Mouse (Mus musculus) forebrain, embryonic 16.5 days (tissue): ENCODE measurements around the gene Impg2. TPM values are rescaled to one million over a fixed set of nuclear protein-coding genes. Genes with fewer than 3 reads are reported as not detected.
A peak's percentile ranks its signal among the peaks of the same experiment; 100 is the strongest.

Source experiments
- ATAC-seq: fragments of 200-750 bp; cut with Nextera tagmentation; 2 replicates; pipeline ENCODE4 v1.8.0; 2017; ENCODE audit warnings: mild to moderate bottlenecking, moderate library complexity
- H3K27ac ChIP-seq: fragments of 300-500 bp; sonication (generic); 2 replicates; pipeline ENCODE4 v1.5.1; 2014; ENCODE audit warnings: low read length, control low read depth
- H3K27me3 ChIP-seq: fragments of 300-500 bp; sonication (generic); replicated peaks from 2 replicates; pipeline ENCODE4 v1.6.1; 2014; ENCODE audit warnings: low read length; ENCODE audit not compliant: control insufficient read depth, insufficient read depth
- H3K36me3 ChIP-seq: fragments of 300-500 bp; sonication (generic); 2 replicates; pipeline ENCODE4 v1.6.1; 2014; ENCODE audit not compliant: control insufficient read depth, insufficient read depth
- H3K4me1 ChIP-seq: fragments of 300-500 bp; sonication (generic); replicated peaks from 2 replicates; pipeline ENCODE4 v1.6.1; 2014; ENCODE audit warnings: low read length; ENCODE audit not compliant: control insufficient read depth, insufficient read depth
- H3K4me2 ChIP-seq: fragments of 300-500 bp; sonication (generic); 2 replicates; pipeline ENCODE4 v1.6.1; 2014; ENCODE audit warnings: mild to moderate bottlenecking, low read length, control low read depth
- H3K4me3 ChIP-seq: fragments of 300-500 bp; sonication (generic); replicated peaks from 2 replicates; pipeline ENCODE4 v1.5.1; 2014; ENCODE audit warnings: mild to moderate bottlenecking, low read length, control low read depth
- H3K9ac ChIP-seq: fragments of 300-500 bp; sonication (generic); replicated peaks from 2 replicates; pipeline ENCODE4 v1.6.1; 2014; ENCODE audit warnings: low read depth, low read length, control low read depth
- H3K9me3 ChIP-seq: fragments of 300-500 bp; sonication (generic); 2 replicates; pipeline ENCODE4 v1.6.1; 2016; ENCODE audit warnings: low read length; ENCODE audit not compliant: control insufficient read depth
- WGBS: fragments of 180-500 bp; shearing (Covaris S2); extraction: QIAGEN DNeasy Blood & Tissue Kit; methylation state at CpG from one replicate; pipeline ENCODE4 v1.1.7; 2014; 5-methylcytosine and 5-hydroxymethylcytosine counted together
- polyA plus RNA-seq: library from polyadenylated mRNA; unstranded; fragments of >200 nt; fragmentation: Nextera tagmentation; extraction: Ambion mirVana; gene quantifications from 2 replicates; pipeline ENCODE4 v1.2.1, GENCODE M21; 2015

The Impg2 gene
- polyA plus RNA-seq: 0.16 and 0.23 TPM in 2 replicates

- 40% methylated on average over 6 of the region's 6 CpGs for WGBS
- Histone ChIP-seq H3K27me3 (no peaks in the 10 kb centered on the region), H3K36me3 (no peaks in the 10 kb centered on the region), H3K27ac (no peak within 1 kb of the TSS), H3K4me2 (no peak within 1 kb of the TSS), H3K9ac (no peak within 1 kb of the TSS), H3K9me3 (no peaks in the 10 kb centered on the region), H3K4me1 (no peaks in the 10 kb centered on the region), H3K4me3 (no peak within 1 kb of the TSS)
- ATAC-seq: no peak
These were observed at the start of gene Impg2 for GRCm38 (mm10) chr16:56204051-56204450. Gene Impg2, plus strand, starts transcription at chr16:56204313.

DNA sequence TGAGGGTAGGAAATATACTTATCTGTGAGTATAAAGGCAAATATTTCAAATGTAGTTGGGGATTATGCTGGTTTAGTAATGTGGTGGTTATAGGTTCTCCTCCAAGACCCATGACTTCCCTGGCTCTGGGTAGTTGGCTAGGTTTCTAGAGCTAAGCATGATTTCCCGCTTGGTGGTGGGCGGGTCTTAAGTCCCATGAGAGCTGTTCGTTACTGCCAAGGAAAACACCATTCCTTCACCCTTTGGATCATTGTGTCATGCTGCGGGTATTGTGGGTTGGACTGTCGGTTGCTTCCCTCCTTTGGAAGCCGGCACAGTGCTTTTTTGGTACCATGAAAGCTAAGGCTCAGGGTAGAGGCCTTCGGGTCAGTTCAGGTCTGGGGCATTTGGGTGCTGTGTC is 40.6 kb upstream of the Impg2 start:
- H3K9me3 ChIP-seq: no peaks in the 10 kb centered on the region
- no peak overlapping the region for H3K27ac ChIP-seq
- no peaks in the 10 kb centered on the region for H3K4me1 ChIP-seq
- no peak for ATAC-seq
- H3K27me3 ChIP-seq: no peaks in the 10 kb centered on the region
- no peak overlapping the region for H3K4me2 ChIP-seq
- H3K4me3 ChIP-seq: no peak overlapping the region
- no peak overlapping the region for H3K9ac ChIP-seq
- peaks cover 7% of the 10 kb centered on the region; the same call in 1 of the 2 replicates for H3K36me3 ChIP-seq
- WGBS: 89% methylated on average over 7 of the region's 7 CpGs

- no peaks in the 10 kb centered on the region for H3K27me3 ChIP-seq
- H3K27ac ChIP-seq: no peak overlapping the region
- H3K36me3 ChIP-seq: peaks cover 15% of the 10 kb centered on the region
- no peak overlapping the region for H3K4me2 ChIP-seq
- no peak overlapping the region for H3K4me3 ChIP-seq
- H3K4me1 ChIP-seq: peaks cover 4% of the 10 kb centered on the region
- H3K9ac ChIP-seq: no peak overlapping the region
- peak; percentile 92 for ATAC-seq
- H3K9me3 ChIP-seq: no peaks in the 10 kb centered on the region
These were observed 33.9 kb upstream of the Impg2 start for GRCm38 (mm10) chr16:56170247-56170646.

DNA sequence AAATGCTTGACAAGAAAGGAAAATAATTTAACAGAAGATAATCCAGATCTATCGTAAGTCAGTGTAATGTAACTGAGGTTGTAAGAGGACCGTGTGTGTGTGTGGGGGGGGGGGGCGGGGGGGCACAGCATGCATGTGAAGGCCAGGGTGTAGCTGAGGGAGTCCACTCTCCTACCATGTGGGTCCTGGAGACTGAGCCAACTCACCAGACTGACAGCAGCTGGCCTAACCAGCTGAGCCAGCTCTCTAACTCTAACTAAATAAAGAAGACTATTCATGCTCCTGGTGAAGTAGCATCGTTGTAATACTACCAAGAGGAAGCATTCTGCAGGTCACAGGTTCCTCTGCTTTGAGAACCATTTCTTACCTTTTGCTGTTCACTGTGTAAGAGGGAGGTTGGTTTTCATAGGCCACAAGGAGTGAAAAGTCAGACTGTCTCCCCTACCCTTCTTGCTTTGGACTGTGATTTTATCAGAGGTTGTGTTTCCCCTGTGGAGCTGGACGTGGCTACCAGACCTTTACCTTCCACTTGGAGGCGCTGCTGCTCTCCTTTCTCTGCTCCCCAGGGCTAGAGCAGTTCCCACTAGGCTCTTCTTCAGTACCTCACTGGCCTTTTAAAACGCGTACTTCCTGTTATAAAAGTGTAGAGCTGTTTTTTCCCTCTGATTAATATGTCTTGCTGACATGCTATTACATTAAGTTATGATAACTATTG is 28.1 kb upstream of the Impg2 start:
- H3K9ac ChIP-seq: no peak overlapping the region
- H3K27me3 ChIP-seq: no peaks in the 10 kb centered on the region
- no peaks in the 10 kb centered on the region for H3K9me3 ChIP-seq
- no peaks in the 10 kb centered on the region for H3K4me1 ChIP-seq
- no peak overlapping the region for H3K27ac ChIP-seq
- H3K4me3 ChIP-seq: no peak overlapping the region
- no peak for ATAC-seq
- 72% methylated on average over 8 of the region's 8 CpGs for WGBS
- no peak overlapping the region for H3K4me2 ChIP-seq
- peaks cover 18% of the 10 kb centered on the region for H3K36me3 ChIP-seq

DNA sequence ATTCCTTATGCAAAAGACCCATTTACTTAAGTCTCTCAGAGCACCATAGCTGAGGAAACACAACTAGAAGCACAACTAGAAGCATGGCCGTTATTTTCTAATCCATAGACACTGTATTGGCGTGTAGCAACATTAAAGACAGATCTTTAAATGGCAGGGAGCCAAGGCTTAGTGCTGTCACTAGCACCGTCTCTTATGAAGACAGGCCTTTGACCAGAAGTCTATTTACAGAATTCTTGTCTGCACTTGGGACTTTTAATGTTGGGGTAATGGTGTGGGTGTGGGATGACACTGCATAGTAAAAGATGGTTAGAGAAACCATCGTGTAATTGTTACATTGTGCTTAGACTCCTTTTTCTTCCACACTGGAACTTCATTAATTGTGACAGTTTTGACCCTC is 17.2 kb upstream of the Impg2 start:
- Histone ChIP-seq H3K9ac (no peak overlapping the region), H3K27me3 (no peaks in the 10 kb centered on the region), H3K36me3 (peaks cover 23% of the 10 kb centered on the region), H3K27ac (no peak overlapping the region), H3K4me1 (no peaks in the 10 kb centered on the region), H3K4me3 (no peak overlapping the region), H3K9me3 (no peaks in the 10 kb centered on the region), H3K4me2 (no peak overlapping the region)
- ATAC-seq: no peak; the same call in 1 of the 2 replicates
- 68% methylated on average over 4 of the region's 4 CpGs for WGBS

- H3K4me3 ChIP-seq: no peak overlapping the region
- no peaks in the 10 kb centered on the region for H3K4me1 ChIP-seq
- no peaks in the 10 kb centered on the region for H3K9me3 ChIP-seq
- no peak overlapping the region for H3K9ac ChIP-seq
- H3K27ac ChIP-seq: no peak overlapping the region
- 69% methylated on average over 9 of the region's 9 CpGs for WGBS
- no peaks in the 10 kb centered on the region for H3K27me3 ChIP-seq
- peaks cover 23% of the 10 kb centered on the region for H3K36me3 ChIP-seq
- peak; percentile 72 for ATAC-seq
- H3K4me2 ChIP-seq: no peak overlapping the region
These were observed 15.9 kb upstream of the Impg2 start for GRCm38 (mm10) chr16:56188198-56188597.

GRCm38 (mm10) chr16:56212740-56213139 is 8.6 kb downstream of the Impg2 start:
- no peak for ATAC-seq
- Histone ChIP-seq H3K9ac (no peak overlapping the region), H3K4me2 (no peak overlapping the region), H3K27me3 (no peaks in the 10 kb centered on the region), H3K36me3 (no peaks in the 10 kb centered on the region), H3K4me1 (no peaks in the 10 kb centered on the region), H3K9me3 (no peaks in the 10 kb centered on the region), H3K4me3 (no peak overlapping the region), H3K27ac (no peak overlapping the region)
- 80% methylated on average over 3 of the region's 3 CpGs for WGBS

GRCm38 (mm10) chr16:56227686-56228085 is 23.6 kb downstream of the Impg2 start:
- no peak overlapping the region for H3K4me2 ChIP-seq
- H3K4me1 ChIP-seq: no peaks in the 10 kb centered on the region
- H3K36me3 ChIP-seq: no peaks in the 10 kb centered on the region
- no peak overlapping the region for H3K9ac ChIP-seq
- no peak overlapping the region for H3K4me3 ChIP-seq
- H3K27me3 ChIP-seq: no peaks in the 10 kb centered on the region
- H3K9me3 ChIP-seq: no peaks in the 10 kb centered on the region
- ATAC-seq: no peak
- no peak overlapping the region for H3K27ac ChIP-seq

- 73% methylated on average over 2 of the region's 2 CpGs for WGBS
- H3K4me3 ChIP-seq: no peak overlapping the region
These were observed 25.3 kb downstream of the Impg2 start for GRCm38 (mm10) chr16:56229455-56229854.

GRCm38 (mm10) chr16:56231300-56231699 is 27.2 kb downstream of the Impg2 start:
- 51% methylated on average over 10 of the region's 10 CpGs for WGBS
- ATAC-seq: no peak

More at GRCm38 (mm10) chr16:56229455-56229854, 25.3 kb downstream of the Impg2 start:
- H3K27me3 ChIP-seq: no peaks in the 10 kb centered on the region
- H3K9ac ChIP-seq: no peak overlapping the region
- H3K27ac ChIP-seq: no peak overlapping the region
- H3K9me3 ChIP-seq: no peaks in the 10 kb centered on the region
- H3K36me3 ChIP-seq: no peaks in the 10 kb centered on the region
- no peaks in the 10 kb centered on the region for H3K4me1 ChIP-seq
- H3K4me2 ChIP-seq: no peak overlapping the region
- ATAC-seq: no peak

More at GRCm38 (mm10) chr16:56231300-56231699, 27.2 kb downstream of the Impg2 start:
- Histone ChIP-seq H3K4me2 (no peak overlapping the region), H3K27ac (no peak overlapping the region), H3K9me3 (no peaks in the 10 kb centered on the region), H3K9ac (no peak overlapping the region), H3K27me3 (no peaks in the 10 kb centered on the region), H3K4me1 (no peaks in the 10 kb centered on the region), H3K36me3 (no peaks in the 10 kb centered on the region), H3K4me3 (no peak overlapping the region)
